Mouse (Mus musculus) right cerebral cortex, postnatal 25 days (tissue): ENCODE data around the gene Gm10490.

Experiments
- DNase-seq: peaks from one replicate; pipeline ENCODE4 v3.0.0; 2022

The Gm10490 gene

DNA sequence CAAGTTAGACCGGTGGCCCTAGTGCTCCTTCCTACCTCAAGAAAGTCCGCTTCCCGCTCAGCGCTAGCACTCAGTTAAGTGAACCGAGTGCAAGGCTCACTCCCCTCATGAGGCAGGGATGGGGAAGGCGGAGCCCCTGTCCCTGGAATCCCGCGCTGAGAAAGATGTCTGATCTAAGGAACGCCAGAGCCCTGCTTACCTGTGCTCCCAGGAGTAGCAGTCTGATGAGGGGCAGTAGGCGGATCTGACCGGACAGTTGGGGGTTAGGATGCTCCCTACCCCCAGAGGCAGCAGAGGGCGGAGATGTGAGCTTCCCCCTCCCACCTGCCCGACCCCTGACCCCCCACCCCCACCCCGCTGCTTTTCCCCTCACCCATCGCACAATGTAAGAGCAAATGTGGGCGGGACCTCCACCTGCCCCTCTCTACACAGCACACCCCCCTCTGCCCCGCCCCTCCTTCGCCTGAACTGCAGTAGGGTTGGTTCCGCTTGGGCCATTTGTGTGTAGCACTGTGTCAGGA, 19.0 kb downstream of the Gm10490 start, which contains the start of gene Eras:
Gene Eras (minus strand): TSS at position 338 of the 521 bp plus-strand sequence.
- no peak for DNase-seq

DNA sequence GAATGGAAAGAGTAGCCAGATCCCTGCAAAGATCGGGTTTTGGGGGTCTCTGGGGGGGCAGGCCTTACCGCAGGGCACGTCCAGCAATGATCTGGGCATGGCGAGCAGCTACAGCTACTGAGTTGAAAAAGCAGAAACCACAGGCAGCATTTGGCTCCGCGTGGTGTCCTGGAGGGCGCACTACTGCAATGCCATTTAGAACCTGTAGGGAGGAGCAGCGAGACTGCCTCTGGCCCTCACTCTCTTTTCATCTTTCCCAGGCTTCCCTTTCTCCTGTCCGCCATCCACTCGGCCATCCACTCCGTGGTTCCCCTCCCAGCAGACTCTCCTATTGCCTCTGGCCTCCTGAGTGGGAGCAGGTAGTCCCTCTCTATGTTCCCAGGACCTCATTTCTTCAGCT, 27.5 kb downstream of the Gm10490 start:
- DNase-seq = no peak

DNA sequence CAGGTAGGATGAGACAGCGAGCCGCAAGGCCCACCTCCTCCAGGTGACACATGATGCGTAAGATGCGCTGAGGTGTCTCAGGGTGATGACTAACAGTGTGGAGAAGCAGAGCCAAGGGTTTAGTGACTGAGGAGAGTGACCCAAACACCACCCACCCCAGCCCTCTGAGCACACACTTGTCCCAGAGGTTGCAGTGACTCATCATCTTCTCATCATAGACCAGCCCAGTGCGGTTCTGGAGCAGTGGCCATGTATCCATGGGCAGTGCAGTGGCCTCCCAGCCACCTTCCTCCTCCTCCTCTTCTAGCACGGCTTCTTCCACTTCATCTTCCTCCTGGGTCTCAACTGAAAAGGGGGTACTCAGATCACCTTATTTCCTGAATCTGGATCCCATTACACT, 28.3 kb downstream of the Gm10490 start:
- DNase-seq = no peak

DNA sequence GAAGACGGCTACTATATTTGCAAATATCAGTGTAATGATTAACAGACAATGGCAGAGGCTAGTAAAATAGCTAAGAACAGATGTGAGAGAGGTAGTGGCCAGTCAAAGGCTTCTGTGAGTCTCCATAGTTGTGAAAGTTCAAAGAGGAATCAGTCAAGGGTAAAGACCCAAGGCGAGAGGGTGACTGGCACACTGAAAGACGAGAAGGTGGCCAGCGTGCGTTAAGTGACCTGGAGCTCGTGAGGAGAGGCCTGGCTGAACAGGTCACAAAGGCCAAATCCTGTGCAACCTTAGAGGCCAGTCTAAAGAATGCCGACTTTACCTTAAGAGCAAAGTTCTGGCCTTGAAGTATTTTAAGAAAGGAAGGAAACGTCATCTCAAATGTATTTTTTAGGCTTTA, 36.3 kb downstream of the Gm10490 start:
- DNase-seq = no peak

DNA sequence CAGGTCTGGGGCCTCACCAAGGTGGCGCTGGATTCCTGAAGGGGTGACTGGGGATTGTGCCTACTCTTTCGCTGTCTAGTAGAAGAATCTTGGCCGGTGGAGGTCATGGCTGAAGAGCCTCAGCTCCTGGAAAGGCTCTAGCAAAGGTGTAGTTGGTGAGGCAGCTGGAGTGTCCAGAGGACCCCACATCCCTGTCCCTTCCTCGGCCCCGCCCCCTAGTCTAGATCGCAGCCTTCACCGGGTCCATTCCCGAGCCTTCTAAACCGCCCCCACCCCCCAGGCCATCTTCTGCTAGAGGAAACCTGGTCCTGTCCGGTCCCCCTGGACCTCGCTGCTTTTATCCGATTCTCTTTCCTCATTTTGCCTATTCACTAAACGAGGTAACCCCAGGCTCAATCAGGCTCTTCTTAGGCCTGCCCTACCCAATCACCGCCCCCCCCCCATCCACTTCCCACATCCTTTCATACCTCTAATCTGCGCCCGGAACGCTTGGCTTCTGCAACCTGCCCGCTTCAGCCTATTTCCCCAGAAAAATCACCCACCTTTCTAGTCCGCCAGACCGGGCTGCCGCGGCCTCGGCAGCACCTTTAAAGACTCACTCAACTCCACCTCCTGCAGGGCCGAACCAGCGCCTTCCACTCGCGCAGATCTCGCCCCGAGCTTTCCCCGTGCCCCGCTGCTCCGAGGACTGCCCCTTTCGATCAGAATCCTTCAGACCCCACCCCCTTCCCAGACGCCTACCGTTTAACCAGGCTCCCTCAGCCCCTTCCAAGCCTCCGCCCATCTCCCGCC, 38.0 kb downstream of the Gm10490 start, which contains the start of gene Hdac6:
Gene Hdac6 (minus strand): TSS at position 782 of the 792 bp plus-strand sequence.
- no peak for DNase-seq

DNA sequence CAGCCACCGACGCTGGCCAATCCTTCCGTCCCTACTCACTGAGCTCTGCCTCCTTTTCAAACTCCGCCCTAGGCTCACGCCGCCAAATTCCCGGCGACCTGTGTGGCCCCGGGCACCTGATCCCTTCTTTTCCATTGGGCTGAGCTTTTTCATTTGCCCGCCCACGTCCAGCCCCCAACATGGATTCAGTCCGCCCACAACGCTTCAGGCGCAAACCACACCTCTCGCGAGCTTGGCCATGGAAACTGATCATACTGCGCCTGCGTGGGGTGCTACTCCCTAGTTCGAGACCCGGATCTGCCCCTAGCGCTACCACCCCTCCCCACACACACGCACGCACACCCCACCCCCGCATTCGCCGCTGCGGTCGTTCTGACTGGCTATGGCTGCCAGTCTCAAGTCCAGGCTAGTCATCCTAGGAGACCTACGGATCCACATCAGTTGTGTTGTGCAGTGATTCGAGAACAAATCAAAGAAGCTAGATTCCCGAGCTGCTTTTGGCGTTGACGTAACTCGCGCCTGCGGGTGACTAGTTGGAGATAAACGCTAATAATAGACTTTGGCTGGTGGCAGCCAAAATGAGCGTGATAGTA, 38.7 kb downstream of the Gm10490 start:
- DNase-seq = peak; percentile 91

DNA sequence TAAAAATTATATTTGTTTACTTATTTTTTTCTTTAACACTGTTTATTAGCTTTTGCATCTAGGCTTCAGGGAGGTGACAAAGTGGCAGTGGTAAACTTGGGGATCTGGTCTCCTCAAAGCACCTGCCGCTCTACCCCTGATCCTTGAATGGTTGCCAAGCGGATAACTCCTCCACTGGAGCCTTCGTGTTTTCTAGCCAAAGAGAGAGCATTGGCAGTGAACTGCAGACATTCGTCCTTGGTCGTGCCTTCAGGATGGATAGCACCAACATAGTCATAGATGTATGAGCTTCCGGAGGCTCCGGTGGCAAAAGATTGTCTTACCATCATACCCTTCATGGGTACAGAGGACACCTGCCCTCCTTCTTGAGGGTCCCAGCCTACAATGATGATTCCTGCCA, 40.7 kb downstream of the Gm10490 start:
- DNase-seq = no peak

DNA sequence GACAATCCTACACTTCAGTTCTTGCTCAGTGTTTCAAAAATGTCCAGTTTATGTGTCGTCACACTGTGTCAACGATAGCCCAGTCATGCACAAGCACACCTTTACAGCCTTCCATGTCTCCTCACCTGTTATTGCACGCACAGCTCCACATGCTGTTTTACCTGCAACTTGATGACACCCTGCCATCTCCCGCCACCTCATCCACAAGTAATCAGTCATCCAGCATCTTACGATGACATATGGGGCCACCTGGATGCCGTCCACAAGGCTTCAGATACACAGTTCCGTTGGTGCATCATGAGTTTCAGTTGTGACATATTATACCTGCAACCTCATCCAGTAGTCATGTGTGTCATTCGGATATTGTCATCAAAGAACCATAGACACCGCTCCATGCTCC, 49.5 kb downstream of the Gm10490 start:
- DNase-seq = no peak
